Mouse (Mus musculus): Measurements from ENCODE around the gene Zfp385b. TPM values are rescaled to one million over a fixed set of nuclear protein-coding genes. Genes with fewer than 3 reads are reported as not detected.

Gene Zfp385b
- 0.39 TPM for polyA plus RNA-seq (2015; fragmentation: Illumina TruSeq; extraction: RNeasy Lipid Tissue Mini Kit (QIAGEN cat#74804); ENCODE audit: insufficient read depth, low read depth, low replicate concordance)

GRCm38 (mm10) chr2:77819539-77819938, at the start of gene Zfp385b:
TSS of gene Zfp385b (minus strand) at chr2:77819639.

Other genes with a start within 250 kb of the Zfp385b start
- gene Cwc22, start 126.7 kb upstream of the Zfp385b start, polyA plus RNA-seq (2015; fragmentation: Illumina TruSeq; extraction: RNeasy Lipid Tissue Mini Kit (QIAGEN cat#74804); ENCODE audit: insufficient read depth, low read depth, low replicate concordance) = 5.1 TPM